Mouse (Mus musculus): ENCODE data around the gene Pvr.
"Not testable (repeated sequence)": the region's sequence is repeated elsewhere in the genome, so short reads cannot be mapped to it uniquely, and the experiment has no call there.

Pvr gene

GRCm38 (mm10) chr7:19932877-19933809 lies 12.2 kb upstream of the Pvr start:
- peak; percentile 52 for DNase-seq

- DNase-seq, result no peak
These were observed 11.3 kb upstream of the Pvr start for GRCm38 (mm10) chr7:19932133-19932876.

- DNase-seq, result not testable (repeated sequence)
These were observed 9.5 kb upstream of the Pvr start for GRCm38 (mm10) chr7:19930481-19930880.

- no peak for DNase-seq
These were observed 7.5 kb upstream of the Pvr start for GRCm38 (mm10) chr7:19928486-19928885.

GRCm38 (mm10) chr7:19926849-19927480 lies 6.0 kb upstream of the Pvr start:
- no peak for DNase-seq

- DNase-seq, result no peak
These were observed 4.4 kb upstream of the Pvr start for GRCm38 (mm10) chr7:19925376-19925775.

GRCm38 (mm10) chr7:19923797-19924196 lies 2.8 kb upstream of the Pvr start:
- DNase-seq, result peak; percentile 28

GRCm38 (mm10) chr7:19923354-19923753 lies 2.4 kb upstream of the Pvr start:
- no peak for DNase-seq

- no peak for DNase-seq
These were observed 824 bp downstream of the Pvr start for GRCm38 (mm10) chr7:19920166-19920505.

GRCm38 (mm10) chr7:19914558-19914957 lies 6.4 kb downstream of the Pvr start:
- no peak for DNase-seq

GRCm38 (mm10) chr7:19911695-19912524 lies 9.1 kb downstream of the Pvr start:
- DNase-seq, result no peak

GRCm38 (mm10) chr7:19911292-19911658 lies 9.7 kb downstream of the Pvr start:
- no peak for DNase-seq

- DNase-seq, result peak; percentile 80
These were observed 10.3 kb downstream of the Pvr start for GRCm38 (mm10) chr7:19910421-19911291.

GRCm38 (mm10) chr7:19889881-19890280 lies 31.1 kb downstream of the Pvr start:
- DNase-seq, result peak; percentile 22

- DNase-seq, result no peak
These were observed 33.1 kb downstream of the Pvr start, which contains the start of gene Ceacam19 for GRCm38 (mm10) chr7:19887849-19888248. Ceacam19 (minus strand) TSS chr7:19887965.

GRCm38 (mm10) chr7:19880754-19881153 lies 40.2 kb downstream of the Pvr start:
- no peak for DNase-seq

- DNase-seq, result no peak
These were observed 44.1 kb downstream of the Pvr start for GRCm38 (mm10) chr7:19876781-19877425.

GRCm38 (mm10) chr7:19875948-19876682 lies 44.8 kb downstream of the Pvr start:
- peak; percentile 33 for DNase-seq

GRCm38 (mm10) chr7:19871943-19872601 lies 48.9 kb downstream of the Pvr start:
- peak; percentile 42 for DNase-seq

Data from embryo, embryonic 11 days (tissue).